Mouse (Mus musculus): ENCODE measurements around the gene Ttc21b. TPM values are rescaled to one million over a fixed set of nuclear protein-coding genes. Genes with fewer than 3 reads are reported as not detected.

Gene Ttc21b
- total RNA-seq, 2 experiments from 2014 or later: 1.3 to 1.4 TPM

DNA sequence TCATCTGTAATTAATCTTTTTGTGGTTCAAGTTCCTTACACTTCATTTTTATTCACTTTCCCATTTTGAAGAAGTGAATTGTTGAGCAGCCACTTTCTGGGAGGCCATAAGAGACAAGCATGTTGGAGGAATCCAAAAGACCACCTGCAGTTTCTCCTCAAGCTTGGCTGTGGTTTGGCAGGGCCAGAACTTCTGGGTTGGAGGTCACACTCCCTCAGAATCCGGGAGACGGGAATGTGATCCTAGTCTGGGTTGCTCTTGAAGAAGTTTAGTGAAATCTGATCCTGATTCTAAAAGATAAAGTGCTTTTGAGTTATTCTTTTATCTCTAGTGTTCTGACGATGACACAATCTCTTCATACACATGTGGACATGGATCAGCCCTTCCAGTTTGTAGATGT, 105.9 kb downstream of the Ttc21b start:
- Histone ChIP-seq H3K27ac (no peak overlapping the region), H3K4me3 (no peak overlapping the region)
- intact Hi-C loops (cut with DNase I): no loop called here
- TF ChIP-seq CTCF (IDR thresholded peaks at IDR 0.05): no peak
- DNase-seq: no peak

- no peak for TF ChIP-seq CTCF (IDR thresholded peaks at IDR 0.05)
- Histone ChIP-seq H3K4me3 (no peak overlapping the region), H3K27ac (no peak overlapping the region)
- intact Hi-C loops (cut with DNase I): no loop called here
- no peak for DNase-seq
These were observed 107.7 kb downstream of the Ttc21b start for GRCm38 (mm10) chr2:66148654-66149230.

- DNase-seq: no peak
- no peak for TF ChIP-seq CTCF (IDR thresholded peaks at IDR 0.05)
- intact Hi-C loops (cut with DNase I): no loop called here
- H3K4me3 ChIP-seq: no peak overlapping the region
- no peak overlapping the region for H3K27ac ChIP-seq
These were observed 109.9 kb downstream of the Ttc21b start for GRCm38 (mm10) chr2:66146473-66146872.

- no peak for DNase-seq
- TF ChIP-seq CTCF (IDR thresholded peaks at IDR 0.05): no peak
- H3K27ac ChIP-seq: no peak overlapping the region
- intact Hi-C loops (cut with DNase I): no loop called here
- no peak overlapping the region for H3K4me3 ChIP-seq
These were observed 111.6 kb downstream of the Ttc21b start for GRCm38 (mm10) chr2:66144770-66145169.

DNA sequence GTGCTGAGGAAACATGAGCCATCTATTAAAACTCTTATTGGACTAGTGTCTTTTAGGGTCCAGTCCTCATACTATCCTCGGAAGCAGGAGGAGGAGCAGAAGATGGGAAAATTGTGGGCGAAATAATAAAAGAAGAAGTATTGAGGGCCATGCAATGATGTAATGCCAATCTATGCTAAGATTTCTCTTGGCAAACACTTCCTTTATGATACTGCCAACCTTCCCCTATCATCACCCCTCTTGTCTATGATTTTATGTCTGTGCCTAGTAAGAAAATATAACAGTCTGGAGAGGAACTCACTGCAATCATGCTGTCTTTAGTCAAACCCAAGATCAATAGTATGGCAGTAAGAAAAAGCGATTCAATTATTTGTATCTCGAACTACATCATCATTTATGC, 113.1 kb downstream of the Ttc21b start:
- no peak for TF ChIP-seq CTCF (IDR thresholded peaks at IDR 0.05)
- intact Hi-C loops (cut with DNase I): no loop called here
- Histone ChIP-seq H3K27ac (no peak overlapping the region), H3K4me3 (no peak overlapping the region)
- no peak for DNase-seq

- Histone ChIP-seq H3K27ac (no peak overlapping the region), H3K4me3 (no peak overlapping the region)
- DNase-seq: no peak
- TF ChIP-seq CTCF (IDR thresholded peaks at IDR 0.05): no peak
- intact Hi-C loops (cut with DNase I): no loop called here
These were observed 113.7 kb downstream of the Ttc21b start for GRCm38 (mm10) chr2:66142711-66143110.

GRCm38 (mm10) chr2:66142268-66142667, 114.1 kb downstream of the Ttc21b start:
- no peak overlapping the region for H3K4me3 ChIP-seq
- no peak overlapping the region for H3K27ac ChIP-seq
- no peak for DNase-seq
- no peak for TF ChIP-seq CTCF (IDR thresholded peaks at IDR 0.05)
- intact Hi-C loops (cut with DNase I): no loop called here

DNA sequence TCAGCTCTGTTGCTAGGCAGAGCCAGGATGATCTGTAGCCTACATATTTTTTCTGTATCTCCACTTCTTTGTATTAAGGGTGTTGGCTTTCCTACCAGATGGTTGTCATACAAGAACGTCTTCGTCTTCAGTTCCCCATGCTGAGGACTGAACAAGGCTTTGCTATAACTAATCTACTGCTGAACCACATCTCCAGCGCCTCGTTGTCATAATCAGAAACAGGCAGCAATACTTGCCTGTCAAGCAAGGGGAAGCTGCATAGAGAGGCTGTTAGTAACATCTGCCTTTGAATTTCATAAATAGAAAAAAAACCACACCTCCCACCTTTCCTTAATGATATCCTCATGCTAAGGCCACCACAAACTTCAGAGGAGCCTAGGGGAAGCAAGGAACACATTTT, 116.2 kb downstream of the Ttc21b start:
- intact Hi-C loops (cut with DNase I): no loop called here
- DNase-seq: no peak
- TF ChIP-seq CTCF (IDR thresholded peaks at IDR 0.05): no peak
- Histone ChIP-seq H3K27ac (no peak overlapping the region), H3K4me3 (no peak overlapping the region)

Other genes with a start within 250 kb of the Ttc21b start
- under 1 TPM in 1 of 2 experiments, not detected in 1; 0.10 TPM for gene Galnt3, start 131.6 kb downstream of the Ttc21b start, total RNA-seq (2021)
- gene Scn1a, start 184.2 kb upstream of the Ttc21b start, total RNA-seq (2021): under 1 TPM in 1 of 2 experiments, not detected in 1; 0.10 TPM